In the genomic region with DNA sequence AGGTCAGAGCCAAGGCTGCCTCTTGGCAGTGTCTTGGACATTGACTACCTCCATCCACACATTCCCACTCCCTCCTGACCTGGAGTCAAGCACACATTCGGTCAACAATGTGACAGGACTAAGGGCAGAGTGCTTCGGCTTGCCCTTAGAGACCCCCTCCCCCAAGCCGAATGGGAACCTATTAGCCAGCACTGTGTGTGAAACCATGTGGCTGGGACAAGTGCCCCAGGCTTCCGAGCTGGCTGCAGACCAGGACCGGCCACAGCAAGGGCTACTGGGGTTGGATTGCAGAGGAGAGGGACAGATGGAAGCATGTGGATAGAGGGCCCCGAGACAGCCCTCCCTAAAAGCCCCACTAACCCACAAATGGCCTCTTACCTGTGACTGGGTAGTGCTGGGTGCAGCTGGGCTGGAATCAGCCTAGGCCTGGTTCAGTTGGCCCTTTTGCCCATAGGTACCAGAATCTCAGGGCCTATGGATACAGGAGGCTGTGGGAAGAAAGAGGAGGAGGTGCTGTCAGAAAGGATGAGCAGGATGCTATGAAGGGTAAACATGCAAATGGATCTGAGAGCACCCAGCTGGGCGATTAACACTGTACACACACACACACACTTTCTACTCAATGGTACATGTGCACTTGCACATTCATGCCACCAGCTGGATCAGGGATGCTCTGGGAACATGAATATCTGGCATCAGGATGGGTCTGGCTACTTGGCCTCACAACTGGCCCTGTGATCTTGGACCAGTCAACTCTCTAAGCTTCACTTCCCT, we compare ENCODE assay signal across 19 mouse cellular contexts. TPM values are rescaled to one million over a fixed set of nuclear protein-coding genes. Genes with fewer than 3 reads are reported as not detected.
DNase-seq lines count a peak whose midpoint lies in the region; ATAC-seq and TF ChIP-seq lines count a peak whose summit lies in the region.
"Had no signal": no experiment of that assay in that cellular context is flagged by ENCODE, and none has a peak within 500 bp of the region (broad histone marks: within the 10 kb centered on the region; RNA-seq: fewer than 3 reads in every experiment).

No protein-coding gene starts in this region.

- no peak overlapping the region for H3K9ac ChIP-seq in kidney, embryonic 16.5 days (replicated peaks; ENCODE audit: low read length)
- H3K9ac ChIP-seq: forebrain, embryonic 13.5 days; heart, embryonic 13.5 days; intestine, embryonic 15.5 days; limb, embryonic 15.5 days; liver, postnatal 0 days; neural tube, embryonic 13.5 days had no signal

- H3K36me3 ChIP-seq in kidney, adult 2 months (ENCODE audit: control insufficient read depth, insufficient read depth, low read length), result no peaks in the 10 kb centered on the region
- H3K36me3 ChIP-seq in kidney, embryonic 16.5 days (ENCODE audit: insufficient read depth, low read length), result no peaks in the 10 kb centered on the region
- H3K36me3 ChIP-seq: heart, embryonic 13.5 days; intestine, embryonic 15.5 days; limb, embryonic 15.5 days; neural tube, embryonic 13.5 days had no signal

- ATAC-seq in kidney, embryonic 16.5 days (ENCODE audit: low FRiP score, low TSS enrichment), result no peak
- no peak for ATAC-seq in megakaryocyte, adult 5-6 weeks (ENCODE audit: poor library complexity, severe bottlenecking)
- ATAC-seq: forebrain, embryonic 13.5 days; intestine, embryonic 15.5 days; liver, postnatal 0 days had no signal

- H3K4me1 ChIP-seq in kidney, adult 2 months (ENCODE audit: control insufficient read depth, insufficient read depth, low read length), result no peaks in the 10 kb centered on the region
- H3K4me1 ChIP-seq in kidney, embryonic 16.5 days (ENCODE audit: insufficient read depth, low read length), result no peaks in the 10 kb centered on the region
- H3K4me1 ChIP-seq: heart, embryonic 13.5 days; intestine, embryonic 15.5 days; limb, embryonic 15.5 days had no signal

- TF ChIP-seq CTCF in kidney, adult 2 months (conservative IDR thresholded peaks at IDR 0.05; ENCODE audit: insufficient read depth, insufficient read length, low read depth, low read length), result no peak

- DNase-seq in kidney, adult 2 months, result peak; percentile 47
- peak; percentile 12 for DNase-seq in Muller cell, postnatal 12 days (ENCODE audit: inconsistent ontology term)
- DNase-seq in brain, adult 2 months (ENCODE audit: low read depth, low spot score), result peak; percentile 74
- DNase-seq in cerebellum, postnatal 14 days, result peak; percentile 83 to 85
- no peak for DNase-seq in left cerebral cortex, postnatal 36 days (ENCODE audit: low spot score in 2 of 2)
- DNase-seq: heart, postnatal 4 days; layer of hippocampus, adult 9-11 months; liver, postnatal 0 days; lung, postnatal 14 days; right cerebral cortex, postnatal 25 days; thymus, postnatal 25 days had no signal

- no peak overlapping the region for H3K4me3 ChIP-seq in kidney, adult 2 months (ENCODE audit: insufficient read depth, low read depth, low read length)
- H3K4me3 ChIP-seq in kidney, embryonic 16.5 days (ENCODE audit: low read length), result no peak overlapping the region
- H3K4me3 ChIP-seq: forebrain, embryonic 13.5 days; heart, embryonic 13.5 days; intestine, embryonic 15.5 days; limb, embryonic 15.5 days; neural tube, embryonic 13.5 days had no signal

- H3K9me3 ChIP-seq in kidney, embryonic 16.5 days (ENCODE audit: low read length), result no peaks in the 10 kb centered on the region
- H3K9me3 ChIP-seq: forebrain, embryonic 13.5 days; heart, embryonic 13.5 days; intestine, embryonic 15.5 days; limb, embryonic 15.5 days; neural tube, embryonic 13.5 days had no signal

- no peak for TF ChIP-seq POLR2A in kidney, adult 2 months (IDR thresholded peaks at IDR 0.05; ENCODE audit: low read depth, low read length)

- 46% methylated on average over 7 of the region's 7 CpGs for WGBS in kidney, adult 2 months
- 59% methylated on average over 7 of the region's 7 CpGs for WGBS in kidney, embryonic 16.5 days

- no peak overlapping the region for H3K4me2 ChIP-seq in kidney, embryonic 16.5 days (replicated peaks; ENCODE audit: low read depth, low read length)
- H3K4me2 ChIP-seq: forebrain, embryonic 13.5 days; heart, embryonic 13.5 days; intestine, embryonic 15.5 days; limb, embryonic 15.5 days; neural tube, embryonic 13.5 days had no signal

- intact Hi-C loops in left cerebral cortex, postnatal 36 days (cut with DNase I), result no loop called here

- no peaks in the 10 kb centered on the region for H3K27me3 ChIP-seq in kidney, adult 2 months (replicated peaks; ENCODE audit: control insufficient read depth, insufficient read depth, low read length)
- no peaks in the 10 kb centered on the region for H3K27me3 ChIP-seq in kidney, embryonic 16.5 days (ENCODE audit: insufficient read depth, low read length)
- H3K27me3 ChIP-seq: intestine, embryonic 15.5 days had no signal

- no peak overlapping the region for H3K27ac ChIP-seq in kidney, adult 2 months (ENCODE audit: insufficient read depth, low read depth, low read length)
- H3K27ac ChIP-seq in kidney, embryonic 16.5 days (ENCODE audit: low read length), result no peak overlapping the region
- H3K27ac ChIP-seq: forebrain, embryonic 13.5 days; heart, embryonic 13.5 days; intestine, embryonic 15.5 days; limb, embryonic 15.5 days; neural tube, embryonic 13.5 days had no signal

RNA-seq across cellular contexts. Expression of a gene that starts 20.9 kb away (rescaled TPM):
- 0.72 and 1.2 TPM in 2 replicates for polyA plus RNA-seq in kidney, adult 2 months (2012; rRNA removed)
- polyA plus RNA-seq in kidney, embryonic 16.5 days (2015; fragmentation: Nextera tagmentation; extraction: Ambion mirVana), result 3.2 and 4.4 TPM in 2 replicates
- not detected in 2 replicates for total RNA-seq in megakaryocyte, adult 5-6 weeks (2015)
- total RNA-seq in megakaryocyte, adult 5-6 weeks (2017), result not detected in 2 replicates
- total RNA-seq in left cerebral cortex, postnatal 36 days (2021), result 100 to 1,000 TPM; 455 to 509 TPM
- total RNA-seq: megakaryocyte-erythroid progenitor cell, adult 5-6 weeks had no signal

Comparison
In these comparisons a context has a peak if more than half of its experiments do, and no peak if none do; other contexts are left out.
1. DNase-seq: peak in kidney, adult 2 months (single experiment), Muller cell, postnatal 12 days (single experiment), brain, adult 2 months (single experiment) and cerebellum, postnatal 14 days (2 of 2); none in left cerebral cortex, postnatal 36 days (0 of 2).
2. RNA of a gene that starts 20.9 kb away (total RNA-seq): 455 to 509 TPM in left cerebral cortex, postnatal 36 days; not detected in megakaryocyte, adult 5-6 weeks; every median in the first group is over 100 times any median in the second.